Mouse (Mus musculus) erythroid progenitor cell, adult 5-6 weeks (primary cell): ENCODE results near the gene Gk5. TPM values are rescaled to one million over a fixed set of nuclear protein-coding genes. Genes with fewer than 3 reads are reported as not detected.
"Not testable (repeated sequence)": the region's sequence is repeated elsewhere in the genome, so short reads cannot be mapped to it uniquely, and the experiment has no call there.

Experiments used
- ATAC-seq: replicated peaks from 2 replicates; pipeline ENCODE4 v1.8.0; 2016; ENCODE audit warnings: moderate number of reproducible peaks, mild to moderate bottlenecking, moderate TSS enrichment, inconsistent platforms; ENCODE audit not compliant: poor library complexity, low FRiP score, severe bottlenecking
- total RNA-seq, 2 experiments: library from RNA; stranded (forward) in 1 of 2; stranded (reverse) in 1 of 2; fragments of 150-400 nt in 1 of 2; fragments of 186-747, 209-891 nt in 1 of 2; gene quantifications; 2 replicates each; pipeline versions ENCODE4 v1.2.3 to v1.2.4; 2015 to 2017; ENCODE audit warnings: low replicate concordance in 2 of 2

The Gk5 gene
- total RNA-seq, 2 experiments from 2014 or later: 1.1 TPM; not detected in 1

DNA sequence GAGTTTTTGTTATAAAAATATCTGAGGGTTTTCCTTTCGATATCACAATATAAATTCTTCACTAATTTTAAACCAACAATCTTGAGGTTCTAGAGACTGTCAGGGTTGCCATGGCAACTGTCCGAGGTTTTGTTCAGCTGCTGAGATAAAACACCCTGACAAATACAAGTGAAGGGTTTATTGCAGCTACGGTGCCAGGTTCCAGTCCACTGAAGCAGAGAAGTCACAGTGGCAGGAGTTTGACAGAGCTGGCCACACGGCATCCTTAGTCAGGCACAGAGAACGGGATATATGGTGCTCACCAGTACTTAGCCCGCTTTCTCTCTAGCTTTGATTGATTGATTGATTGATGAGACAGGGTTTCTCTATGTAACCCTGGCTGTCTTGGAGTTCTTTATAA, 23.3 kb downstream of the Gk5 start:
- ATAC-seq: no peak

DNA sequence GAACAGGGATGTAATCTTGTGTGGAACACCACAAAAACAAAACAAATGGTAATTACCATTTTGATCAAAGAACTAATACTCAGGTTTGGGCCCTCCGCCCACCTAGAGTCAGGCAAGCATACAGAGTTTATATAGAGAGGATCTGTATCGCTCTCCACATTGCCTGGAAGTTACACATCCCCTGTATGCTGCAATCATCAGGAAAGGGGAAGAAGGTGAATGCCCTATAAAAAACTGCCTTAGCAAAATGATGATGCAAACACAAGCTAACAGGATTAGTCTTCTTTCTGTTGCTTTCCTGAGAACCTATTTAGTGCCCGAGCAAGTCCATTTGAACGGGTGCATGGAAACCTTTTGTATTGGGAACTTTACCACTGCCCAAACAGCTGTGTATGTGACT, 24.5 kb downstream of the Gk5 start:
- no peak for ATAC-seq

DNA sequence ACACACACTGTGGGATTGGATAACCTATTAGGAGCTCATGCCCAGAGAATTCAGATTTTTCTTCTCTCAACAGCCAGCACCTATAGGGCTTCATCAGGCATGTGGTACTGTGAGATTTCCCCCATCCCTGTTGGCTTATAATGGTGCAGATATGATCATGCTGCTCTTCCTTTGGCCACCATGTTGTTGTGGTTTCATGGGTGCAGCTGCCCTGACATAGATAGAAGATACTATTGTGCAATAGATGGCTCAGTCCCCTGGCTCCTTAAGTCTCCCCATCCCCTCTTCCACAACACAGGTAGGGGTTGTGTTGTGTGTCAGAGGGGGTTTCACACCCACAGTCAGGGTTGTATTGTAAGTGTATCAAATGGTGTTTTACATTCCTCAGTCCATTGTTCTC, 25.7 kb downstream of the Gk5 start:
- ATAC-seq: no peak

DNA sequence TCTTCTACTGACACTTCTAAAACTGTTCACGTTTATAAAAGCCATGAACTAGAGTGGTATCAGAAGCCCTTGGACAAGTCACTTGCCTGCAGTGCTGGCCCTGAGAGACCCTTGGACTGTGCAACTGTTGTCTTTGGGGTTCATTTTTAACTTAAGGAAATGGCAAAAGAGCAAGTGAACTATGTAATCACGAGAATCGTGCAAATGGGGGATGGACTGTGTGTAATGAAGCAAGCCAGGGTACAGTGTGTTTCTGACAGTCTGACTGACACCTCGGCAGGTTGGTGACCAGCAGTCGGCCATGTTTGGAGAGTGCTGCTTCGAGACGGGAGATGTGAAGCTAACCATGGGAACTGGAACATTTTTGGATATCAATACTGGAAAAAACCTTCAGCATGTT, 33.6 kb downstream of the Gk5 start:
- no peak for ATAC-seq

DNA sequence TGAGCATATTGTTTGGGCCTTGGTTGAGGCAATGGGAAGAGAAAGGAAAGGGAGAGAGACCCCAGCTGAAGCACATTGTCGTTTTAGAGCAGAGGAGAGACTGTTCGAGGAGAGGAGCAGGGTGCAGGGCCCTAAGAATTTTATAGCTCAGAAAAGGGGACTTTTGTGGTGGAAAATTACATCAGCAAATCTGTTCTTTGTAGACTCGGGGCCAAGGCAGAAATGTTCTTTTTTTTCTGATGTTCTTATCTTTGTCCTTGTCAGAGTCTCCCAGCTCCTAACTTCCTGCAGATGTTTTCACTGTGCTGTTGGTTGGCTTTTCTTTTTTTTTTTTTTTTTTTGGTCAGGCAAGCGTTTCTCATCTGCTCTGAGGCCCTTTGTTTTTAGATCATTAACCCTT, 39.3 kb downstream of the Gk5 start:
- ATAC-seq: no peak

DNA sequence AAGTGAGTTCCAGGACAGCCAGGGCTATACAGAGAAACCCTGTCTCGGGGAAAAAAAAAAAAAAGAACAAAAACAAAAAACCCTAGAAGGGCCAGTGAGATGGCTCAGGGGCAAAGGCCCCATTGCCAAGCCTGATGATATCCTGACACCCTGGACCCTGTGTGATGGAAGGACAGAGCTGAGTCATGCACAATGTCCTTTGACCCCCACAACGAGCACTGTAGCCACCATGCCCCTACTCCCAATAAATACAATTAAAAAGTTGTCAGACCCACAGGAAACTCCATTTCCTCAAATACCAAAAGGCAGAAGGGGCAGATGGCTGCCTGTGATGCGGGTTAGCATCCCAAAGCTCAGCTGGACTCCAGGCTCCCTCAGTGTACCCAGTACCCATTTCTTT, 39.9 kb downstream of the Gk5 start:
- no peak for ATAC-seq

DNA sequence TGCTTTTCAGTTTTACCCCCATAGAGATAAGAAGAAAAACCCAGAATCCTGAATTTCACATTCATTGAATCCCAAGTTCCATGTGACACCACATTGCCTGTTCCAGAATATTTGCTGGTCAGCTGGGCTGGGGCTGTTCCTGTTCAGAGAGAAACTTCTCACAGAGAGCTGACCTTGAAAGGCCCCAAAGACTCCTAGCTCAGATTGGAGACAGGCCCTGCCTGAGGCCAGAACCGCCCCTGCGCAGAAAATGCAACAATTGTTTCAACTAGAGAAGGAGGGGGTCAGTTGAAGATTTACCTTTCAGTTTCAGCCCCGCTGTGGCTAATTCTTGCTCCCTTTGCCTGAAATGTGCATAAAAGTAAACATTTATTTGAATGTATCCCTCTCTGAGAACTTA, 41.6 kb downstream of the Gk5 start:
- ATAC-seq: no peak

DNA sequence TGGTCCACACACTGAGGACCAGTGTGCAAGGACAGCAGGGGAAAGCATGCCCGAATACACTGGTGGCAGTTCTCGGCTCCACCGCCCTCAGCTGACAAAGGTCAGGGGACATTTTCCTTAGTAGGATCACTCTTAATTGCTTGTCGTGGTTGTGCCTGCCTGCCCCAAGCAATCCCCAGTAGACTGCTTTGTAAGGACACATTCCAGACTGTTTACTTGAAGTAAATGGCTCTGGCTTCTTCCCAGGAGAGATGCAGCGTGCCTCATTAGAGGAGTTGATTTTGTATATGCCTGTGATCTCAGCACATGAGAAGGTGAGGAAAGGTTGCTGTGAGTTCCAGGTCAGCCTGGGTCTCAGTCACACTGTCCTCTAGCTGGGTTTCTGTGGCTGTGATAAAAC, 43.3 kb downstream of the Gk5 start:
- ATAC-seq: no peak

DNA sequence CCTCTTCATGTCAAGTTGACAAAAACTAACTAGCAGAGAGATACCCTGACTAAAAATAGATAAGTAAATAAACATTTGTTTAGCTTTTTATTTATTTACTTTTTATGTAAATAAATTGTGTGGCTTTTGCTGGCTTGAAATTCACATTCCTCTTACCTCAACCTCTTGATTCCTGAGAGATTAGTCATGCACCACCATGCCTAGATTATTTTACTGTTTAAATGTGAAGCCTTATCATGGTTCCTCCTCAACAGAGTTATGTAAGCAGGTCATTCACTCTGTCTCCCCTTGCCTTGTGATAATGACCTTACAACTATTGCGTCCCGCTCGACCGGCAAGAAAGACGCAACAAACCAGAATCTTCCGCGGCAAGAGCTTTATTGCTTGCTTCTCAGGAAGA, 44.3 kb downstream of the Gk5 start:
- ATAC-seq: no peak

DNA sequence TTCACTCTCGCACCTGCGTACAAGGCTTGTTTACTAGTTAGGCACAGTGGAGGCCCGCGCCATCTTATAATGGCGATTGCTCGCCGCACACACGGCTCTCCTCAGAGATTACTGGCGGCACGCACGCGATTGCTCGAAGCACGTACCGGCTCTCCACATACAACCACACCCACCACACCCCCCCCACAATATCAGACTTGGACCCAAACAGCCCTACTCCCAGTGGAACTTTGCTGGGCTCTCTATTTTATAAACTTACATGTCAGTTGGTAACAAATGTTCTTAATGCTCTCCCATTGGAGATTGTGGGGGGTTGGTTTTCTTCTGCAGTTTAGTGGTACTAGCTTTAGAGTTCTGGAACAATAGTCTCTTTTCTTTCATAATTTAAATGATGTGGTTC, 44.8 kb downstream of the Gk5 start:
- not testable (repeated sequence) for ATAC-seq

DNA sequence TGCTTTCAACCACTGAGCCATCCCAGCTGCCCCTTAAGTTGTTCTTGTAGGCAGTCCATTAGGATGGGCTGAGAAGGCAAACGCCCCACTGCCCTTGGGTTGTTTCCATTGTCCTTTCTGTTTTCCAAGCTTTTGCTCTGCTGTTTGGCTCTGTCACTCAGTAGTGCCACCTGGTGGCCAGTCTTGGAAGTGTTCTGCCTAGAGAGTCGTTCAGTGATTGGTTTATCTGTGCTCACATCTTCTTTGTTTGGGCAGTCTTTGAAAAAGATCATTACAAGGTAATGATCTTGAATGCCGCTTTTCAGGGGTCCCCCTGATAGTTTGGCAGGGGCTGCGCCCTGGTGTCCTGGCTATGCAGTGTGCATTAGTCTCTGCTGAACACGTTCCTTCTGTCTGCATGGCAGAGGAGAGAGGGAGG, 48.0 kb downstream of the Gk5 start:
- peak; percentile 79 for ATAC-seq

DNA sequence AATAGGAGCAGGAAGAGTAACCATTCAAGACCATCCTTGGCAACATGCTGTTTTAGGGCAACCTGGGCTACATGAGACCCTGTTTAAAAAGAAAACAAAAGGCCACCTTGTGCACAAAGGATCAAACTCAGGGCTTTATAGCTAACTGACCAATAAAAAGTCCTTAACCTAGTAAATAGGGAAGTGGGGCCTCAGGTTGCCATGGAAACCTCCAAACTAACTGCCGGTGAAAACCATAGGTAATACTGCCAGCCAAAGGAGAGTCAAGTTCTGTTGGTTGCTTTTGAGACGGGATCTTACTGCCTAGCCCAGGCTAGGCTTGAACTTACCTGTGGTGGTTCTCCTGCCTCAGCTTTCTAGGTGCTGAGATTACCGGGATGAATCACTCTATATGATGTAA, 51.4 kb downstream of the Gk5 start:
- no peak for ATAC-seq

DNA sequence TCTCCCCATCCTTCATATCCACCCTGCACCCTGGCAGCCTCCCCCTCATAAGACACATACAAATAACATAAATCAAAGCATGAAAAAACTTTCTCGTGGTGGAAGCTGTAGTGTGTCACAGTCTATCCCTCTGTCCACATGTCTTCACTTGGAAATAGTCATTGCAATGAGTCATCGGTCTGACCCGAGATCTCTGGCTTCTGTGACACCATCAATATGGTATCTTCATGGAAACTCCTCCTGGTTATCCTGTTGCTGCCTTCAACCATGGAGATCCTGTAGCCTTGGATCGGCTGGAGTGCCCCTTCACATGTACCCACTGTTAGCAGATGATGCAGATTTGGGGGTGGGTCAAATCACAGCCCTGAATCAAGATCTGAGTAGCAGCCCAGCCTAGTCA, 65.7 kb downstream of the Gk5 start:
- no peak for ATAC-seq

DNA sequence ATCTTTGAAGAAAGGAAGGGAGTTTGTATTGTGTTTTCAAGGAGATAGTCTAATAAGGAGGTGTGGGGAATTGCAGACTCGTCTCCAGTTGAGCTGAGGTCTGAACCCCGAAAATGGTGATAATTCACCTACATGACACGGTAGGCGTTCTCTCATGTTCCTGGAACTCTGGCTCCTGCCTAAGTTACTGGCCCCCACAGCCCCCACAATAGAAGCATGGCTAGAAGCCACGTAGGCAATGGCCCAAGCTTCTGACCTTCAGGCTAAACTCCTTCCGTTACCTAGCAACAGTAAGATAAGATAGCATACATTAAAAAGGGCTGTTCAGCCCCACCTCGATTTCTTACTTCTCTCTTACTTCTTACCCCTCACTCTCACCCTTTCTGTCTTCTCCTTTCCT, 67.5 kb downstream of the Gk5 start:
- no peak for ATAC-seq

DNA sequence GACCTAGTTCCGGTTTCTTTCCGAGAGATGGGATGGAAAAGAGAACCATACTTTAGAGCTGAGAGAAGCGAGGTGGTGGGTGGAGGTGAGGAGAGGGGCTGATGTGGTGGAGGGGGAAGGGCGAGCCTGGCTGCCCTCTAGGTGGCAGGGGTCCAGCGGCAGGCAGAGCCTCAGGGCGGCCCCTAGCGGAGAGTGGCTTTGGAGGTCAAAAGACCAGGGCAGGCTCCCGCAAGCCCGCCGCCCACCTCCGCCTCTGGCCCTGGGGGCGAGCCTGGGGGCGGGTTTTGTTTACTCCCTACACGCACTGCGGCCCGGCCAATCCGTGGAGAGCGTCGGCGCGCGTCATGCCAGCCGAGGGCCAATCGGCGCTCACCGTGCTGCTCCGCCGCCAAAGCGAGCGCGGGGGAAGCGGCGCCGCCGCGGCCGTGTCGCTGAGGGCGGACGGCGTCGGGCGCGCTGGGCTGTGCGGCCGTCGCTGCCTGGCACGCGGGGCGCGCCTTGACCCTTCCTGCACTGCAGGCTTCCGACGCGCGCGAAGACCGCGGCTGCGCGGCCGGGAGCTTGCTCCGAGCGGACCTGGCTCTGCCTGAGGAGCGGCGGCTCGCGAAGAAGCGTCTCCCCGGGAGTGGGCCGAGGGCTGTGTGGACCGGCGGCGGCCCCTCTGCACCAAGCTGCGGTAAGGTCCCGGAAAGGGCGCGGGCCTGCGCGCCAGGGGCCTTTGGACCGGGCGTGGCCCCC, 76.9 kb downstream of the Gk5 start, which contains the start of gene Tfdp2:
TSS of gene Tfdp2 (plus strand) at position 391 of the 738 bp plus-strand sequence.
- peak; percentile 98 for ATAC-seq

DNA sequence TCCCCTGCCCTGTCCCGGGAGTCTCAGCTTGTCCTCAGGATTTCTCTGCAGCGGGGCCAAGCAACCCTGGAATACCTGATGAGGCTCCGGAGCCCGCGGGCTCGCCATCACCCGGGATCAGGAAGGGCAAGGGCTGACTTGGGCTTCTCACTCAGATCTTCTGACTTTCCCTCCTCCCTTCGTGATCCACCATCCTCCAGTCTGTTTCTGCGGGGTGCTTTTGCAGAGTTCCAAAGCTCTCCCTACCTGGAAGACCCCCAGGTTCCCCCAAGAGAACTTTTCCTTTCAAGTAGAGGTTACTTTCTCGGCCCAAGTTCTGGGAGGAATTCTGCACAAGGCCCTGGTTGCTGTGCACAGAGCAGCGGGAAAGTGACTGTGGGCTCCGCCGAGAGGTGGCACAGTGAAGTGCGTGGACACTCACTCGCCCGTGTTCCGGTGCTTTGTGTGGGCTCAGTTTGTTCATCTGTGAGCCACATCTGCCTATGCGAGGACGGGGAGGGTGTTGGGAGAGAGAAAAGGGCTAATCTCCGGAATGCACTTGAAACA, 77.5 kb downstream of the Gk5 start:
- peak; percentile 78 for ATAC-seq

DNA sequence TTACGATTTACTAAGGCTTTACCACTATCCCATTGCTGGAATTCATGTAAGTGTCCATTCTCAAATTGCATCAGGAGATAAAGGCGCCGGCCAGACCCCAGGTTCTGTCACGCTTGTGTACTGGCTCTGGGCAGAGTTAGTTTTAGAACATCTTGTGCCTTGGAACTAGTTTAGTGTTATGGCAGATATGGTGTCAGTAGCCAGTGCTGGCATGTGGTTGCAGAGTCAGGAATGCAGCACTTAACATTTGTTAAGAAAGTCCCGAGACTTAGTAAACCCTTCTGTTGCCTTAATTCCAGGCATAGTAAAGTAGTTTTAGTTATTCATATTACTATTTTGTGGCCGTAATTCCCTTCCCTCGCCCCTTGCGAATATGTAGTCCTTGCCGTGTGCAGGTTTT, 78.6 kb downstream of the Gk5 start:
- no peak for ATAC-seq

DNA sequence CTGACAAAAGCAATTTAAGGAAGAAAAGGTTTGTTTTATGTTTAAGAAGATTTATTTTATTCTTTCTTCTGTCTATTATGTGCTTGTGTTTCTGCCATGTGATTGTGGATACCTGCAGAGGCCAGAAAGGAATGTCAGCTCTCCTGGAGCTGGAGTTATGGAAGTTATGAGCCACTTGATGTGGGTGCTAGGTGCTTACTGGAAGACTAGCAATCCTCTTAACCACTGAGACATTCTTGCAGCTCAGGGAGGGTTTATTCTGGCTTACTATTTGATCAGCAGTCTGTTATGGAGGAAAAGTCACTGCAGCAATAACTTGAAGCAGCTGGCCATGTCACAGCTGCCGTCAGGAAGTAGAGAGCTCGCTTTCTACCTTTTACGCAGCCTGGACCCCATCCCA, 84.5 kb downstream of the Gk5 start:
- no peak for ATAC-seq

DNA sequence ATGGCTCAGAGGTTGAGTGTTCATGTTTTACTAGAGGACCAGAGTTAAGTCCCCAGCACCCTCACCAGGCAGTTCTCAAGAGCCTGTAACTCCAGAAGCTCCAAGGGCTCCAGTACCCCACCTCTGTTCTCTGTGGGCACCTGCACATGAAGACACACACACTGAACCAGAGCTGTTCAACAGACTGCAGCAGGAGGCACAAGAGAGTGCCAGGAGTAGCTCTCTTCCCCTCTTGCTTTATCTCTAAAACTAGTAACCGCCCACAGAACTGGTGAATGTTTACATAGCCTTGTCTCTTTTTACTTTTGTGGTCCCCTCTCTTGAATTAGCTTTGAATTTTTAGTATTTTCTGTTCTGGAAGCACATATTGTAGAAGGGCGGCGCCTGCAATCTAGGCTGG, 88.3 kb downstream of the Gk5 start:
- no peak for ATAC-seq

DNA sequence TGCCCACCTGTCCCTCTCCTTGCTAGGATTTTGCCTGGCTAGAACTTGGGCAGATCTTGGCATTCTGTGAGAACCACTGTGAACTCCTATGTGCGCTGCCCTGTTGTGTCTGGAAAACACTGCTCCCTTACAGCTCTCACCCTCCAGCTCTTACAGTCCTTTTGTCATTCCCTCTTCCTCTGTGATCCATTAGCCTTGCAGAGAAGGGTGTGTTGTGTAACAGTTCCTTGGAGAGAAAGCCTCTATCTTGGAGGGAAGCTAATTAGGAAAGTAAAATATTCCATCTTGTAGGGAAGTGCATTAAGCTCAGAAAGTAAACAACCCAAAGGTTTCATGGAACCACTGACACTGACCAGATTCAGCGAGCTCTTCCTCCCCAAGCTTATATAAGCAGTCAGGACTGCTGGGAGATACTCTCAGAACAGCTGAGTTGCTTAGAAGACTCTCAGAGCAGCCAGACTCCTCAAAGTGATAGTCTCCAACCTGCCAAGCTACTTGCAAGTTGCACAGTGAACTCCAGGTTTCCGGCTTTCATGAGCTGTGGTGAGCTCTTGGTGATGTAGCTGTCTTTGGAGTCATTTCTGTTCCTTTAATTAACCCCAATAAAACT, 94.0 kb downstream of the Gk5 start:
- ATAC-seq: no peak

DNA sequence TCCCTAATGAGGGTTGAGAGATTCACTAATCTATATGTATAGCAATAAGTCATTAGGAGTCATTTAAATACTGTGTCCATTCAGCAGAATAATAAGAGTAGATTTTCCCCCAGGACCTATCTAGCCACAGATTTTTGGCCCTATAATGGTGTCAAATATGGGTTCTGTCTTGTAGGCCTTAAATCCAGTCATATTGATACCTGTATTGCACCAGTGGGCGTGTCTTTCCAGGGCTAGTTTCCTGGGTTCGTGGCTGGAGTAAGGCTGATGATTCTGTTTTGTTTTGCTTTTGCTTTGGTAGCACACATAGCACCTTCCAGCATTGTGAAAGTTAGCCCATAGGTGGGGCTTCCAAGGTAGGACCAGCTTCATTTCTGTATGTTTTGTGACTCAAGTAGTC, 95.0 kb downstream of the Gk5 start:
- ATAC-seq: no peak

DNA sequence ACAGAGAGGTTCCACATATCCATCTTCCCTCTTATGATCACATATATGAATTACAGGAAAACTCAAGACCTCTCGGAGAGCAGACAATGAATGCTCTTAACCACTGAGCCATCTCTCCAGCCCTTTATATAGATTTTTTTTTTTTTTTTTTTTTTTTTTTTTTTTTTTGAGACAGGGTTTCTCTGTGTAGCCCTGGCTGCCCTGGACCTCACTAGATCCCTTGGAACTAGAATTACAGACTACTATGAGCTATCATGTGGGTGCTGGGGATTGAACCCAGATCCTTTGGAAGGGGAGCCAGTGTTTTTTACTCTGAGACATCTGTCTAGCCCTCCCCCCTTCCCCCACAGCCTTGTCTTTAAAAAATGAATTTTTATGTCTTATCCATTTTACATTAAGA, 98.1 kb downstream of the Gk5 start:
- no peak for ATAC-seq
